Mouse (Mus musculus): ENCODE measurements around the gene Pnpla2.

Pnpla2 gene

DNA sequence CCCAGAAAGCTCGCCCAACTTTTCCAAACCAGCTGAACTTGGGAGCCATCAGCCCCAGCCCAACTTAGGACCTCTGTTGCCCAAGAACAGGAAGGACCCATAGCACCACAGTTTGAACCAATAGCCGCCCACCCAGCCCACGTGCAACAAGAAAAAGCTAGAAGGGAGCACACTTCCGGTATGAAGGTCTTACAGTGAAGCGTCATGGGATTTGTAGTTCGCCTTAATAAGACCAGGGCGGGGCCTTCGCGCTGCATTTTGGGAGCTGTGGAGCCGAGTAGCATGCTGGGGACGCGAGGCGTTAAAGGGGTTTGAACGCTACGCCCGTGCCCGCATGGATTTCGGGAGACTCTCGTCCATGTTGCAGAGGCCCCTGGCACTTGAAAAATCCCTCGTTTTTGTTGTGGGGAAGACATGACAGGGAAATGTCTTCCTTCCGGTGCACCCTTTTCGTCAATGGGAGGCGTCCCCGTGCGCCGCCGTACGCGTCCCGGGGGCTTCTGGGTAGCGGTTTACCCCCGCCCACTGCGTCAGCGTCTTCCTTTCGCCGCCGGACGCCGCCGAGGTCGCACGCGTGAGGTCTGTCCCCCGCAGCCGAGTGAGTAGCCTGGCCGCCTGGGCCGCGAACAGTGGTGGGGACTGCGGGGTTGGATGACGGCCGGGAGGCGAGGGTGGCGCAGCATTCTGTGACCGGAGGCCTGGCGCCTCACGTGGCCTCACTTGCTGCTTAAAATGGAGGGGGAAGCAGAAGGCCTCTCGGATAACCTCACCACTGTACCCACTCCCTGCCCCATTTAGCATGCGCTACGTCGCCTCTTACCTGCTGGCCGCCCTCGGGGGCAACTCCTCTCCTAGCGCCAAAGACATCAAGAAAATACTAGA lies 7.6 kb upstream of the Pnpla2 start, which contains the start of gene Rplp2:
Gene Rplp2 (plus strand): TSS at position 261 of the 882 bp plus-strand sequence.
- DNase-seq (ENCODE audit: low spot score in 2 of 2): peak; percentile 92 to 93

DNA sequence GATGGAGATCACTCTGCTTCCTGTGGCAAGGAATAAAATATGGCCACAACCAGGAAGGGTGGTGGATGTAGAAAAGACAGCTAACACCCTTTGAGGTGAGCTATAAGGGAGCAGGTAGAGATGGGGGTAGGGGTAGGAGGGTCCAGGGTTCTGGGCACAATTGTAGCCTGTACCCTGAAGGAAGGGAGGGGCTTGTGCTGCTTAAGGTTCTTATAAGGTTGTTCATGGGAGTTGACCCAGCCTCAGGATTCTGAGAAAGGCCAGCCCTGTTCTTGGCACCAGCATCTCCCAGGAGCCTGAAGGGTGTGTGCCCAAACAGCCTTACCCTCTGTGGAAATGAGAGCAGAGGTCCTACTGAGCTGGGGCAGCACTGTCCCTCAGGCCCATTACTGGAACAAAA lies 3.1 kb upstream of the Pnpla2 start:
- no peak for DNase-seq (ENCODE audit: low spot score in 2 of 2)

DNA sequence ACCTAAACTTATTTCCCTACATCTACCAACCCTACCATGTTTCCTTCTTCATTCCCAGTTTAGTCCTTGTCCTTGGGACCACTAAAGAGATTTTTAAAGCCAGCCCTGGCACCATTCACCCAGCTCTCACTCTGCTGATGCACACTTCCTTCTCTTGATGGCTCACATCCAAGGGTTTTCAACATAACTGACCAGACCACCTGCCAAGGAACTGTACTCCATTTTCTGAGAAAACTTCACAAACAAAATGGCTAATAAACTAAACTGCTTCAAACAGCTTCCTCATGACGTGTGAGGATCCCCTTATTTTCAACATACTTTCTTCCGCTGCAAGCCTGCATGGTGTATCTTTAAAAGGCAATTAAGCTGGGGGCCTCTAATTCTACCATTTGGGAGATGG lies 1.4 kb upstream of the Pnpla2 start:
- DNase-seq (ENCODE audit: low spot score in 2 of 2): no peak

- DNase-seq (ENCODE audit: low spot score in 2 of 2): no peak
Observed at GRCm38 (mm10) chr7:141455610-141456314, 764 bp downstream of the Pnpla2 start.

- DNase-seq (ENCODE audit: low spot score in 2 of 2): no peak
Observed at GRCm38 (mm10) chr7:141456739-141457138, 1.7 kb downstream of the Pnpla2 start.

GRCm38 (mm10) chr7:141457236-141457635 lies 2.2 kb downstream of the Pnpla2 start:
- no peak for DNase-seq (ENCODE audit: low spot score in 2 of 2)

DNA sequence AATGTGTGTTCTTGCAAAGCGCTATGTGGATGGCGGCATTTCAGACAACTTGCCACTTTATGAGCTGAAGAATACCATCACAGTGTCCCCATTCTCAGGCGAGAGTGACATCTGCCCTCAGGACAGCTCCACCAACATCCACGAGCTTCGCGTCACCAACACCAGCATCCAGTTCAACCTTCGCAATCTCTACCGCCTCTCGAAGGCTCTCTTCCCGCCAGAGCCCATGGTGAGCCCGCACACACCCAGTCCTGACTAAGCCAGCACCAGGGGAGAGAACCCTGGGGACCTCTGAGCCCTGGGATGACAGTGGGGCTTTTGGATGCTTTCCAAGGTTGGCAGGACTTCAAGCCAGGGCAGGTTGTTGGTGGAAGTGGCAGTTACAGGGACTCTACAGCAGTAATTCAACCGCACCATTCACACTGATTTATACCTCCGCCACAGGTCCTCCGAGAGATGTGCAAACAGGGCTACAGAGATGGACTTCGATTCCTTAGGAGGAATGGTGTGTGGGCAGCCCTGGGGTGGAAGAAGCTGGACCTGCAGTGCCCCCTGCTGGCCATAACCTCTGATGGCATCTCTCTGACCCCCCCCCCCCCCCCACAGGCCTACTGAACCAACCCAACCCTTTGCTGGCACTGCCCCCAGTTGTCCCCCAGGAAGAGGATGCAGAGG lies 3.1 kb downstream of the Pnpla2 start:
- DNase-seq (ENCODE audit: low spot score in 2 of 2): no peak

- DNase-seq (ENCODE audit: low spot score in 2 of 2): no peak
Observed at GRCm38 (mm10) chr7:141458661-141459060, 3.7 kb downstream of the Pnpla2 start.

DNA sequence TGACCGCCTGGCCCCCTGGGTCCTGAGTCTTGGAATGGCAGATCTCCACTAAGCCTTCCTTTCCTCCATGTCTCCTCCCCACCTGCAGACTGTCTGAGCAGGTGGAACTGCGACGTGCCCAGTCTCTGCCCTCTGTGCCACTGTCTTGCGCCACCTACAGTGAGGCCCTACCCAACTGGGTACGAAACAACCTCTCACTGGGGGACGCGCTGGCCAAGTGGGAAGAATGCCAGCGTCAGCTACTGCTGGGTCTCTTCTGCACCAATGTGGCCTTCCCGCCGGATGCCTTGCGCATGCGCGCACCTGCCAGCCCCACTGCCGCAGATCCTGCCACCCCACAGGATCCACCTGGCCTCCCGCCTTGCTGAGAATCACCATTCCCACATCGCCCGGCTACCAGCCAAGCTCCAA lies 4.3 kb downstream of the Pnpla2 start:
- DNase-seq (ENCODE audit: low spot score in 2 of 2): no peak

GRCm38 (mm10) chr7:141460001-141460390 lies 5.0 kb downstream of the Pnpla2 start:
- no peak for DNase-seq (ENCODE audit: low spot score in 2 of 2)

GRCm38 (mm10) chr7:141460391-141461113 lies 5.6 kb downstream of the Pnpla2 start, which contains the start of gene Cracr2b:
Gene Cracr2b, plus strand, starts transcription at chr7:141461094.
- no peak for DNase-seq (ENCODE audit: low spot score in 2 of 2)

DNA sequence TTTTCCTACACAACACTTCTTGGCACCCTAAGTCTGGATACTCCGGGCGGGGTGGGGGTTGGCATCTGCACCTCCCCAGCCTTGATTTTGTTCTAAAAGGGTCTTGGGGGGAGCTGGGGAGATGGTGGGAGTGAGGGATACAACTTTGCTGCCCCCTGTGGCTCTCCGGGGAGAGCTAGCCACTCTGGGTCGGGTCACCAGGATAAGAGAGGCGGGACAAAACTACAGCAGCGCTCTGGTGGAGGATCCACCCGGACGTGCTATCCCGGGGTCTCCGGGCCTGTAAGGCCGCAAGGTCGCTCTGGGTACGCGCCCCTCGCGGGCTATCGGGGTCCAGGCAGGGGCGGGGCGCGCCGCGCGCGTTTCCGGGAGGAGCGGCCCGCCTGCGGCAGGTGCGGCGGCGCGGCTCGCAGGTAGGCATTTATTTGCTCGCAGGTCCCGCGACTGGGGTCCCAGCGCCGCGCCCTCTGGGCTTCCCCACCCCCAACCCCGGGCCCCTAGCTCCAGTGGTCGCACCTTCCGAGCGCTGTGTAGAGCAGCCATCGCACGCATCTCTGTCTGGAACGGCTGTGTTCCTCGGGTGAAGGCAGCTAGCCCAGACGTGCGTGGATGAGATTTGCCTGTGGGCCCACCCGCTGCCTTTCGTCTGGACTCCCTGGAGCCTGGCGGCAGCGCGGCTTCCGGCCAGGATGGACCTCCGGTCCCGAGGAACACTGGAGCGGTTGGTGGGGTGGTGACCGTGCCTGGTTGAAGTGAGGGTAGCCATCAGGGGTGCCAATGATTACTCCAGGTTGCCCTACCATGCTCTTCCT lies 6.7 kb downstream of the Pnpla2 start:
- DNase-seq (ENCODE audit: low spot score in 2 of 2): no peak

DNA sequence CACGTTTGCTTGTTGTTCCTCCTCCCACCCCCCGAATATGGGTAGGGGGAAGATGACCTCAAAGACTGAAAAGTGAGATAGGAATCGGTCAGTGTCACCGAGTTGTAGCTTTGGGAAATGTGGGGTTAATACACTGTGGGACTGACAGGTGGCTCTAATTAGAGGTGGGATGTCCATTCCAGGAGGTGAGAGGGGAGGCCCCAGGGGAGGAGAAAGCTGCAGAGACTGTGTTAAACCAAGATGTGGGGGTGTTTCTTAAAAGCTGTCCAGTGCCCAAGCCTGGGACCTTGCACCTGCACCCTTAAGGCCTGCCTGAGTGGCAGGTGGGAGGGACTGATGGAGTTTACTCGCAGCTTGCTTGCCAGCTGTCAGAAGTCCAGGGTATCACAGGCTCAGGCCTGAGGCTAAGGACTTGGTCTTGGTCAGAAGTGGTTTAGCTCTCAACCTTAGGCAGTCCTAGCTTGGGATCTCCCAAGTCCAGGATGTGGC lies 7.4 kb downstream of the Pnpla2 start:
- no peak for DNase-seq (ENCODE audit: low spot score in 2 of 2)

GRCm38 (mm10) chr7:141463824-141464602 lies 9.0 kb downstream of the Pnpla2 start:
- DNase-seq (ENCODE audit: low spot score in 2 of 2): no peak

DNA sequence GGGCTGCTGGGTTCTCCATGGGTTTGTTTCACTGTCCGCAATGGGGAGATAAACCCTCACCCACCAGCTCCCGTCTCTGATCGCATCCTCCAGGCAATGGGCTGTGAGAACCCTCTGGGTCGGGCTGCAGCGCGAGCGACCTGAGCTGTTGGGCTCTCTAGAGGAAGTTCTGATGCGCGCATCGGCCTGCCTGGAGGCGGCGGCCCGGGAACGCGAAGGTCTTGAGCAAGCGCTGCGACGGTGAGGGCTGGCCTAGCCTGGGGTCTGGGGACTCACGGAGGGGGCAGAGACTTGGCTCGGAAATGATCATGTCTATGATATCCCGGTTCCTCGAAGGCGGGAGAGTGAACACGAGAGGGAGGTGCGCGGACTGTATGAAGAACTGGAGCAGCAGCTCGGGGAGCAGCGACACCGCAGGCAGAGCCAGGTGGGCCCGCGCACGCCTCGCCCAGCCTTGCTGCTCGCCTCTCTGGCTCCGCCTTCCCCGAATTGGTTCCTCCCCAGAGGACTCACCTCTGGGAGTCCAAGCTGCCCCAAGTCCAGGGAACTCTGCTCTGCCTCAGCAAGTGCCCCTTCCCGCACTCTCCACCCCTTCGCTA lies 9.7 kb downstream of the Pnpla2 start:
- DNase-seq (ENCODE audit: low spot score in 2 of 2): no peak

DNA sequence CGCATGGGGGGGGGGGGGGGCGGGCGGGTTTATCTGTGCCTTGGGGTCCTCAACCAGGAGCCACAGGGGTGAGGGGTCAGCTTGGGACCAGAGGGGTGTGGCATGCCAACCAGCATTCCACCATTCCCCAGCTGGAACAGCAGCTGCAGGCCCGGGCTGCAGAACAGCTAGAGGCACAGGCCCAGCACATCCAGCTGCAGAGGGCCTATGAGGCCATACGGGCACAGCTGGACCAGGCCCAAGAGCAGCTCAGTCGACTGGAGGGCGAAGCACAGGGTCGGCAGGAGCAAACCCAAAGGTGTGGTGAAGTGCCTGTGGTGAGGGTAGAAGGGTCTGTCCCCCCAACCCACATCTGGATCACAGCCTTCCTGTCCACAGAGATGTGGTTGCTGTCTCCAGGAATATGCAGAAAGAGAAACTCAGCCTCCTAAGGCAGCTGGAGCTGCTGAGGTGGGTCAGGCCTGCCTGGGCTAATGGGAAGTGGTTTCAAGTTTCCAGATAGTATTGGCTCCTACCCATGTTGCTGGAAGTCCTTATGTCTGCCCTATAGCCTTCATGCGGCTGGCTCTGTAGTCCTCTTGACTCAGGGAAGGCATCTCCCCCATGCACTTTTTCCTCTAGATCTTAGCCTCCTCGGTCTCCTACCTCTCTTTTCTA lies 10.5 kb downstream of the Pnpla2 start:
- DNase-seq (ENCODE audit: low spot score in 2 of 2): no peak

- DNase-seq (ENCODE audit: low spot score in 2 of 2): no peak
Observed at GRCm38 (mm10) chr7:141466045-141466394, 11.0 kb downstream of the Pnpla2 start.

- DNase-seq (ENCODE audit: low spot score in 2 of 2): no peak
Observed at GRCm38 (mm10) chr7:141466607-141467148, 11.7 kb downstream of the Pnpla2 start.

Measured in right cerebral cortex, postnatal 36 days (tissue).